Mouse (Mus musculus) T-helper 17 cell (primary cell): ENCODE results near the gene Tsacc.
"Not testable (repeated sequence)": the region's sequence is repeated elsewhere in the genome, so short reads cannot be mapped to it uniquely, and the experiment has no call there.

Experiments used
- in situ Hi-C, 2 experiments: fragments of 300-600 bp; cut with MboI, MseI; formaldehyde crosslinking; loops; 1 replicate in 1 of 2; 2 replicates in 1 of 2; pipeline ENCODE4 v1.15.1; 2025; ENCODE audit warnings: high pct_unique_total_duplicates in 2 of 2

Tsacc gene

GRCm38 (mm10) chr3:88284815-88285564, 11.8 kb downstream of the Tsacc start:
- in situ Hi-C loops = not testable (repeated sequence)

GRCm38 (mm10) chr3:88281141-88281916, 15.5 kb downstream of the Tsacc start:
- in situ Hi-C loops = not testable (repeated sequence)

GRCm38 (mm10) chr3:88280035-88280434, 16.8 kb downstream of the Tsacc start:
- in situ Hi-C loops = no loop called here

- in situ Hi-C loops = loop anchor here in 1 of 2 experiments (10.0 kb wide), 1 partner anchor 82 kb away; no protein-coding TSS in a partner anchor
Observed at GRCm38 (mm10) chr3:88276529-88277143, 20.2 kb downstream of the Tsacc start.

- in situ Hi-C loops = loop anchor here in 1 of 2 experiments (10.0 kb wide), 1 partner anchor 81 kb away; no protein-coding TSS in a partner anchor
Observed at GRCm38 (mm10) chr3:88276121-88276520, 20.7 kb downstream of the Tsacc start.

- in situ Hi-C loops = loop anchor here in 1 of 2 experiments (10.0 kb wide), 1 partner anchor 79 kb away; no protein-coding TSS in a partner anchor
Observed at GRCm38 (mm10) chr3:88274002-88274401, 22.8 kb downstream of the Tsacc start.

GRCm38 (mm10) chr3:88271859-88272258, 24.9 kb downstream of the Tsacc start:
- in situ Hi-C loops = loop anchor here in 1 of 2 experiments (10.0 kb wide), 1 partner anchor 77 kb away; no protein-coding TSS in a partner anchor

- in situ Hi-C loops = loop anchor here in 1 of 2 experiments (10.0 kb wide), 1 partner anchor 76 kb away; no protein-coding TSS in a partner anchor
Observed at GRCm38 (mm10) chr3:88271298-88271697, 25.5 kb downstream of the Tsacc start.

GRCm38 (mm10) chr3:88268991-88269390, 27.8 kb downstream of the Tsacc start:
- in situ Hi-C loops = loop anchor here in 1 of 2 experiments (10.0 kb wide), 1 partner anchor 1366 kb away; no protein-coding TSS in a partner anchor

- in situ Hi-C loops = loop anchor here in 1 of 2 experiments (10.0 kb wide), 1 partner anchor 1367 kb away; no protein-coding TSS in a partner anchor
Observed at GRCm38 (mm10) chr3:88268014-88268413, 28.8 kb downstream of the Tsacc start.

GRCm38 (mm10) chr3:88262346-88262745, 34.5 kb downstream of the Tsacc start:
- in situ Hi-C loops = loop anchor here in 1 of 2 experiments (10.0 kb wide), 1 partner anchor 1372 kb away; no protein-coding TSS in a partner anchor

GRCm38 (mm10) chr3:88256382-88256781, 40.4 kb downstream of the Tsacc start:
- in situ Hi-C loops = no loop called here

GRCm38 (mm10) chr3:88255950-88256349, 40.8 kb downstream of the Tsacc start:
- in situ Hi-C loops = no loop called here

- in situ Hi-C loops = no loop called here
Observed at GRCm38 (mm10) chr3:88254268-88254926, 42.4 kb downstream of the Tsacc start, which contains the start of gene Rhbg. TSS of gene Rhbg (minus strand) at chr3:88254709.

GRCm38 (mm10) chr3:88252739-88253138, 44.1 kb downstream of the Tsacc start:
- in situ Hi-C loops = no loop called here

- in situ Hi-C loops = loop anchor here in 1 of 2 experiments (10.0 kb wide), 1 partner anchor 164 kb away; the partner anchor contains the start of gene Iqgap3
Observed at GRCm38 (mm10) chr3:88248406-88248805, 48.4 kb downstream of the Tsacc start.

- in situ Hi-C loops = loop anchor here in 1 of 2 experiments (10.0 kb wide), 1 partner anchor 163 kb away; the partner anchor contains the start of gene Iqgap3
Observed at GRCm38 (mm10) chr3:88247666-88248065, 49.1 kb downstream of the Tsacc start.

GRCm38 (mm10) chr3:88245811-88246210, 51.0 kb downstream of the Tsacc start:
- in situ Hi-C loops = loop anchor here in 1 of 2 experiments (10.0 kb wide), 1 partner anchor 161 kb away; the partner anchor contains the start of gene Iqgap3

GRCm38 (mm10) chr3:88244071-88244470, 52.7 kb downstream of the Tsacc start:
- in situ Hi-C loops = loop anchor here in 1 of 2 experiments (5.0 to 10.0 kb wide), 2 partner anchors 52 to 159 kb away; partner anchors contain the start of gene Iqgap3

GRCm38 (mm10) chr3:88242531-88242930, 54.3 kb downstream of the Tsacc start:
- in situ Hi-C loops = loop anchor here in 1 of 2 experiments (5.0 to 10.0 kb wide), 2 partner anchors 50 to 158 kb away; partner anchors contain the start of gene Iqgap3
